Mouse (Mus musculus) lung, embryonic 14.5 days (tissue): ENCODE data around the gene Edaradd. TPM values are rescaled to one million over a fixed set of nuclear protein-coding genes. Genes with fewer than 3 reads are reported as not detected.

ENCODE experiments used
- ATAC-seq: fragments of 200-750 bp; cut with Nextera tagmentation; 2 replicates; pipeline ENCODE4 v1.8.0; 2017; ENCODE audit warnings: mild to moderate bottlenecking, moderate TSS enrichment, moderate library complexity; ENCODE audit not compliant: insufficient read depth
- DNase-seq: peaks from one replicate; pipeline ENCODE4 v3.0.0-alpha.2; 2015
- H3K27ac ChIP-seq: fragments of 300-500 bp; sonication (generic); 2 replicates; pipeline ENCODE4 v1.5.1; 2014; ENCODE audit warnings: low read depth, mild to moderate bottlenecking, moderate library complexity
- H3K27me3 ChIP-seq: fragments of 300-500 bp; sonication (generic); 2 replicates; pipeline ENCODE4 v1.6.1; 2014; ENCODE audit warnings: low read length, control low read depth; ENCODE audit not compliant: insufficient read depth
- H3K36me3 ChIP-seq: fragments of 300-500 bp; sonication (generic); 2 replicates; pipeline ENCODE4 v1.6.1; 2014; ENCODE audit warnings: control low read depth; ENCODE audit not compliant: insufficient read depth
- H3K4me1 ChIP-seq: fragments of 300-500 bp; sonication (generic); 2 replicates; pipeline ENCODE4 v1.6.1; 2014; ENCODE audit warnings: antibody characterized with exemption, control low read depth; ENCODE audit not compliant: insufficient read depth
- H3K4me2 ChIP-seq: fragments of 300-500 bp; sonication (generic); 2 replicates; pipeline ENCODE4 v1.6.1; 2014; ENCODE audit warnings: mild to moderate bottlenecking
- H3K4me3 ChIP-seq: fragments of 300-500 bp; sonication (generic); 2 replicates; pipeline ENCODE4 v1.5.1; 2014; ENCODE audit warnings: low read depth, low read length
- H3K9ac ChIP-seq: fragments of 300-500 bp; sonication (generic); 2 replicates; pipeline ENCODE4 v1.6.1; 2014
- H3K9me3 ChIP-seq: fragments of 300-500 bp; sonication (generic); 2 replicates; pipeline ENCODE4 v1.6.1; 2016; ENCODE audit warnings: low read depth, low read length, control low read depth
- CTCF ChIP-seq: IDR thresholded peaks from 2 replicates; pipeline ENCODE4 v1.5.1; 2016; ENCODE audit warnings: antibody characterized with exemption, low read depth
- WGBS: fragments of 180-500 bp; shearing (Covaris S2); extraction: QIAGEN DNeasy Blood & Tissue Kit; methylation state at CpG from one replicate; pipeline ENCODE4 v1.1.7; 2014; 5-methylcytosine and 5-hydroxymethylcytosine counted together
- polyA plus RNA-seq: library from polyadenylated mRNA; unstranded; fragments of >200 nt; fragmentation: Nextera tagmentation; extraction: Ambion mirVana; gene quantifications from 2 replicates; pipeline ENCODE4 v1.2.1, GENCODE M21; 2014

Edaradd gene
- polyA plus RNA-seq, 1 experiment from 2014 or later, result 1.9 TPM

DNA sequence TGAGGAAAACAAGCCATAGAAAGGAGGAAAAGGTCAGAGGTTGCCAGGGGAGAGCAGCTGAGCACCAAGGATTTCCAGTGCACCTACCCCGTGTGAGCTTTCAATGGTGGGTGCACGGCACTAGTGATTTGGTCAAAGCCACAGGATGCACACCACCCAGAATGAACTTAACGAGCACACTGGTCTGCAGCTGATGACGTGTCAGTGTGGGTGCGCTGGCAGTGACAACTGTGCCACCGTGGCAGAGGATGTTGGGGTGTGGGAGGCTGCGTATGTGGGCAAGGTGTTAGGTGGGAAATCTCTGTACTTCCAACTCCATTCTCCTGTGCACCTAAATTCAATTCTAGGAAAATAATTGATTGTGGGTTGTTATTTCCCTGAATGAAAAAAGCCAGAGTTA, 21.1 kb downstream of the Edaradd start:
- Histone ChIP-seq H3K9ac (no peak overlapping the region), H3K27me3 (no peaks in the 10 kb centered on the region), H3K36me3 (no peaks in the 10 kb centered on the region), H3K4me3 (no peak overlapping the region), H3K9me3 (no peaks in the 10 kb centered on the region), H3K4me2 (no peak overlapping the region), H3K4me1 (no peaks in the 10 kb centered on the region), H3K27ac (no peak overlapping the region)
- DNase-seq (no peak), ATAC-seq (no peak)
- 82% methylated on average over 7 of the region's 7 CpGs for WGBS
- no peak for TF ChIP-seq CTCF

DNA sequence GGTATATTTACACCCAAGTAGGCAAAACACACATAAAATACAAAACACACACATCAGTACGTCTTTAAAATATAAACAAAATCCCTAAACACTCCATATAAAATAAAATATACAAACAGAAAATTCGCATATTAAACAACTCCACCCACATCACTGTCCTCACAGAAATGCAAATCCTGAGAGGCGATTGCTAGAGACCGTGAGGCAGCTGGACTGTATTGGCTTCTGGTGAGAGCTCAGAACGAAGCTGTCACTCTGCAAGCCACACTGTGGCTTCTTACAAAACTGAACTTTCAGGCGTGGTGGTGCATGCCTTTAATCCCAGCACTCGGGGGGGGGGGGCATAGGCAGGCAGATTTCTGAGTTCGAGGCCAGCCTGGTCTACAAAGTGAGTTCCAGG, 22.4 kb downstream of the Edaradd start:
- ATAC-seq (peak; percentile 88), DNase-seq (peak; percentile 70)
- H3K27ac ChIP-seq, result no peak overlapping the region
- no peak overlapping the region for H3K9ac ChIP-seq
- H3K4me1 ChIP-seq, result no peaks in the 10 kb centered on the region
- TF ChIP-seq CTCF, result no peak
- no peaks in the 10 kb centered on the region for H3K27me3 ChIP-seq
- H3K9me3 ChIP-seq, result no peaks in the 10 kb centered on the region
- H3K36me3 ChIP-seq, result no peaks in the 10 kb centered on the region
- H3K4me3 ChIP-seq, result no peak overlapping the region
- H3K4me2 ChIP-seq, result no peak overlapping the region
- 34% methylated on average over 8 of the region's 8 CpGs for WGBS

DNA sequence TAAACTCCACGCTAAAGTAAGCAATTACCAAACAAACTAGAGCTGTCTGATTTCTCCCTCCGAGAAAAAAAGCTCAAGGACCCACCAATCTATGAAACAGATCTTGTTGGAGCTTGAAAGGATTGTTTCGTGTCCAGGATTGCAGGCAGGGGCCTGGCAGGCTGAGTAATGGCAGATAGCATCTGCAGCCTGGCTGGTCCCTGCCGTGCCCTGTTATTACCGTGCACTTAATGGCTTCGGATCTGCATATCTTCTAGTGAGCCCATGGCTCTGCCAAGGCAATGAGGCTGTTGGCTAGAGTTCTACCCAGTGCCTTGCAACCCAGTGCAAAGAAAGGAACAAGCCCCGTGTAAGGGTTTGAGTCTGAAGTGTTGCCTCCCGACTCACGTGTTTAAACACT, 25.5 kb downstream of the Edaradd start:
- Histone ChIP-seq H3K9ac (no peak overlapping the region), H3K9me3 (no peaks in the 10 kb centered on the region), H3K36me3 (no peaks in the 10 kb centered on the region), H3K4me2 (no peak overlapping the region), H3K4me1 (no peaks in the 10 kb centered on the region), H3K27ac (no peak overlapping the region), H3K4me3 (no peak overlapping the region), H3K27me3 (no peaks in the 10 kb centered on the region)
- WGBS, result 90% methylated on average over 9 of the region's 9 CpGs
- DNase-seq (no peak), ATAC-seq (no peak)
- TF ChIP-seq CTCF, result no peak

DNA sequence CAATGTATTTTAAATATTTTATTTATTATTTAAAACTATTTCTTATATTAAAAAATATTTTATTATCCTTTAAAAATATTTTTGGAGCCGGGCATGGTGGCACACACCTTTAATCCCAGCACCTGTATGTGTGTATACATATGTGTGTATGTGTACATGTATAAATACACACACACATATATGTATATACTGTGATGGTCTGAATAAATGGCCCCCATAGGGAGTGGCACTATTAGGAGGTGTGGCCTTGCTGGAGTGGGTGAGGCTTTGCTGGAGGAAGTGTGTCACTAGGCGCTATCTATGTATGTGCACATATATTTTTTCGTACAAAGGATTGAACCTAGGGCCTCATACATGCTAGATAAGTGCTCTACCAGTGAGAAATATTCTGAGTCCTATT, 27.7 kb downstream of the Edaradd start:
- Histone ChIP-seq H3K36me3 (no peaks in the 10 kb centered on the region), H3K27me3 (no peaks in the 10 kb centered on the region), H3K27ac (no peak overlapping the region), H3K9me3 (no peaks in the 10 kb centered on the region), H3K4me3 (no peak overlapping the region), H3K9ac (no peak overlapping the region), H3K4me2 (no peak overlapping the region), H3K4me1 (no peaks in the 10 kb centered on the region)
- WGBS, result 87% methylated on average over 3 of the region's 3 CpGs
- DNase-seq, result no peak
- ATAC-seq, result no peak
- no peak for TF ChIP-seq CTCF

DNA sequence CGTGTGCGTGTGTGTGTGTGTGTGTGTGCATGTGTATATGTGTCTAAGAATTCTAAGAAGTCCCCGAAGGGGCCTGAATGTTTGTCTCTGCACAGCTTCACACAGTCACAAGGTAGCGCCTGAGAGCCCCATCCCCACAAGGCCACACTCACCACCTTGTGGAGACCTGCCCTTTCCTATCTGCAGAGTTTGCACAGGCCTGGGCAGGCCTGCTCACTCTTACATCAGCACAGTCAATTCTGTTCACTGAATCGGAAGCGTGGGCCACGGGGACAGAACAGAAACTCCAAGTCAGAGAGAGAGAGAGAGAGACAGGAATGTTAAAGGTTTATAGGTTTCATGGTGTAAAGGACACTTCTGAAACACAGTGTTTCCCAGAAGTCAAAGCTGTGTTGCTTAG, 34.6 kb downstream of the Edaradd start:
- no peaks in the 10 kb centered on the region for H3K9me3 ChIP-seq
- no peak for DNase-seq
- H3K4me2 ChIP-seq, result no peak overlapping the region
- H3K9ac ChIP-seq, result no peak overlapping the region
- no peak for TF ChIP-seq CTCF
- peak; percentile 65 for ATAC-seq
- no peaks in the 10 kb centered on the region for H3K27me3 ChIP-seq
- no peaks in the 10 kb centered on the region for H3K36me3 ChIP-seq
- no peak overlapping the region for H3K27ac ChIP-seq
- H3K4me1 ChIP-seq, result no peaks in the 10 kb centered on the region
- WGBS, result 77% methylated on average over 7 of the region's 7 CpGs
- H3K4me3 ChIP-seq, result no peak overlapping the region

GRCm38 (mm10) chr13:12485197-12485596, 35.0 kb downstream of the Edaradd start:
- no peak for TF ChIP-seq CTCF
- no peak overlapping the region for H3K4me2 ChIP-seq
- H3K4me1 ChIP-seq, result no peaks in the 10 kb centered on the region
- DNase-seq (peak; percentile 20), ATAC-seq (no peak)
- no peaks in the 10 kb centered on the region for H3K36me3 ChIP-seq
- no peak overlapping the region for H3K4me3 ChIP-seq
- no peaks in the 10 kb centered on the region for H3K27me3 ChIP-seq
- 60% methylated on average over 2 of the region's 2 CpGs for WGBS
- H3K27ac ChIP-seq, result no peak overlapping the region
- H3K9me3 ChIP-seq, result no peaks in the 10 kb centered on the region
- H3K9ac ChIP-seq, result no peak overlapping the region

GRCm38 (mm10) chr13:12479802-12480201, 40.4 kb downstream of the Edaradd start:
- DNase-seq (no peak), ATAC-seq (no peak)
- Histone ChIP-seq H3K4me3 (no peak overlapping the region), H3K4me1 (no peaks in the 10 kb centered on the region), H3K9ac (no peak overlapping the region), H3K4me2 (no peak overlapping the region), H3K27me3 (no peaks in the 10 kb centered on the region), H3K36me3 (no peaks in the 10 kb centered on the region), H3K27ac (no peak overlapping the region), H3K9me3 (no peaks in the 10 kb centered on the region)
- 70% methylated on average over 6 of the region's 6 CpGs for WGBS
- no peak for TF ChIP-seq CTCF

DNA sequence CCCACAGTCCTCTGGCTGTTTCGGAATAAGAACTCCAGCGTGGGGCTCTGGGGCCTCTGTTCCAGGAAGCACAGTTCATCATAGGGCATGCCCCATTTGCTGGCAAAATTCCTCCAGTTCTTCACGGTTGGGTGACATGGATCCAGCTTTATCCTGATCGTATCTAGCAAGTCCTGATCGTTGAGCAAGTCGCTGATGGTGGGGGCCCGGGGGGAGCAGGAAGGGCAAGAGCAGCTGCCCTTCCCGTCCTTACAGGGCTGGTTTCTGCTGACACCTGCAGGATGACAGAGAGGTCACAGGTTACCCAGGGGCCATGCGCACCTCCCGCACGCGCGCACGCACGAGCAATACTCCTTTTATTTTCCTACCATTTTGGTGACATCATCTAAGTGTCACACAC, 41.9 kb downstream of the Edaradd start:
- TF ChIP-seq CTCF, result no peak
- Histone ChIP-seq H3K4me2 (no peak overlapping the region), H3K9me3 (no peaks in the 10 kb centered on the region), H3K36me3 (no peaks in the 10 kb centered on the region), H3K27me3 (no peaks in the 10 kb centered on the region), H3K27ac (no peak overlapping the region), H3K4me1 (no peaks in the 10 kb centered on the region), H3K9ac (no peak overlapping the region), H3K4me3 (no peak overlapping the region)
- no peak for DNase-seq
- ATAC-seq, result no peak
- WGBS, result 78% methylated on average over 15 of the region's 15 CpGs
